Mouse (Mus musculus) heart, embryonic 10.5 days (tissue): ENCODE data around the gene Cnn1. TPM values are rescaled to one million over a fixed set of nuclear protein-coding genes. Genes with fewer than 3 reads are reported as not detected.

Experiments
- DNase-seq: peaks from one replicate; pipeline ENCODE4 v3.0.0-alpha.2; 2017; ENCODE audit warnings: low spot score
- H3K27ac ChIP-seq: fragments of 300-500 bp; sonication (generic); 2 replicates; pipeline ENCODE4 v1.5.1; 2016; ENCODE audit warnings: mild to moderate bottlenecking
- H3K27me3 ChIP-seq: fragments of 300-500 bp; sonication (generic); 2 replicates; pipeline ENCODE4 v1.6.1; 2016; ENCODE audit warnings: mild to moderate bottlenecking; ENCODE audit not compliant: poor library complexity, insufficient read depth, severe bottlenecking
- H3K36me3 ChIP-seq: fragments of 300-500 bp; sonication (generic); 2 replicates; pipeline ENCODE4 v1.6.1; 2016; ENCODE audit warnings: mild to moderate bottlenecking, moderate library complexity
- H3K4me1 ChIP-seq: fragments of 300-500 bp; sonication (generic); 2 replicates; pipeline ENCODE4 v1.6.1; 2016; ENCODE audit warnings: mild to moderate bottlenecking
- H3K4me3 ChIP-seq: fragments of 300-500 bp; sonication (generic); 2 replicates; pipeline ENCODE4 v1.5.1; 2016; ENCODE audit warnings: mild to moderate bottlenecking, moderate library complexity
- H3K9me3 ChIP-seq: fragments of 300-500 bp; sonication (generic); 2 replicates; pipeline ENCODE4 v1.6.1; 2016; ENCODE audit warnings: mild to moderate bottlenecking, moderate library complexity
- WGBS: fragments of 180-500 bp; shearing (Covaris S2); methylation state at CpG from one replicate; pipeline ENCODE4 v1.1.7; 2016; 5-methylcytosine and 5-hydroxymethylcytosine counted together
- polyA plus RNA-seq: library from polyadenylated mRNA; unstranded; fragments of >200 nt; fragmentation: Nextera tagmentation; extraction: Ambion mirVana; gene quantifications from 2 replicates; pipeline ENCODE4 v1.2.1, GENCODE M21; 2016

Gene Cnn1
- 246 and 375 TPM in 2 replicates for polyA plus RNA-seq

- Histone ChIP-seq H3K27ac (peak within 1 kb of the TSS; percentile 88), H3K4me3 (peak within 1 kb of the TSS; percentile 50), H3K9me3 (no peaks in the 10 kb centered on the region), H3K4me1 (peaks cover 32% of the 10 kb centered on the region), H3K27me3 (peaks cover 35% of the 10 kb centered on the region), H3K36me3 (peaks cover 30% of the 10 kb centered on the region)
- DNase-seq = peak; percentile 92
- WGBS = 3% methylated on average over 14 of the region's 14 CpGs
These were observed at the start of gene Cnn1 for GRCm38 (mm10) chr9:22098993-22099696. Gene Cnn1 (plus strand): TSS chr9:22099216.

- DNase-seq = no peak
- Histone ChIP-seq H3K4me3 (no peak overlapping the region), H3K9me3 (no peaks in the 10 kb centered on the region), H3K4me1 (peaks cover 27% of the 10 kb centered on the region), H3K27ac (no peak overlapping the region), H3K27me3 (peaks cover 58% of the 10 kb centered on the region), H3K36me3 (no peaks in the 10 kb centered on the region)
- 63% methylated on average over 11 of the region's 11 CpGs for WGBS
These were observed 49.7 kb upstream of the Cnn1 start for GRCm38 (mm10) chr9:22049315-22049714.

- no peak for DNase-seq
- Histone ChIP-seq H3K36me3 (no peaks in the 10 kb centered on the region), H3K9me3 (no peaks in the 10 kb centered on the region), H3K4me1 (peaks cover 32% of the 10 kb centered on the region), H3K4me3 (0 out of 2 replicates have a peak overlapping the region, but pooled peaks have one; percentile 58), H3K27ac (no peak overlapping the region), H3K27me3 (peaks cover 63% of the 10 kb centered on the region)
- 48% methylated on average over 4 of the region's 4 CpGs for WGBS
These were observed 49.2 kb upstream of the Cnn1 start for GRCm38 (mm10) chr9:22049721-22050270.

GRCm38 (mm10) chr9:22050351-22050889 is 48.6 kb upstream of the Cnn1 start:
- Histone ChIP-seq H3K9me3 (no peaks in the 10 kb centered on the region), H3K4me1 (peaks cover 33% of the 10 kb centered on the region), H3K27ac (peak overlapping the region; percentile 64), H3K36me3 (no peaks in the 10 kb centered on the region), H3K27me3 (peaks cover 70% of the 10 kb centered on the region), H3K4me3 (peak overlapping the region; percentile 58)
- peak; percentile 93 for DNase-seq
- WGBS = 2% methylated on average over 43 of the region's 43 CpGs

- H3K27me3 ChIP-seq = peaks cover 79% of the 10 kb centered on the region
- WGBS = 1% methylated on average over 67 of the region's 67 CpGs
- H3K4me3 ChIP-seq = peak overlapping the region; percentile 58
- no peaks in the 10 kb centered on the region for H3K9me3 ChIP-seq
- peaks cover 36% of the 10 kb centered on the region for H3K4me1 ChIP-seq
- no peaks in the 10 kb centered on the region for H3K36me3 ChIP-seq
- DNase-seq = no peak
- H3K27ac ChIP-seq = peak overlapping the region; percentile 64; the same call in 1 of the 2 replicates
These were observed 47.7 kb upstream of the Cnn1 start for GRCm38 (mm10) chr9:22051161-22051957.

GRCm38 (mm10) chr9:22051958-22052254 is 47.1 kb upstream of the Cnn1 start, which contains the start of gene Elavl3:
Gene Elavl3 (minus strand): TSS chr9:22052023.
- peak within 1 kb of the TSS; percentile 58 for H3K4me3 ChIP-seq
- no peak for DNase-seq

GRCm38 (mm10) chr9:22053657-22054056 is 45.4 kb upstream of the Cnn1 start:
- peaks cover 19% of the 10 kb centered on the region for H3K36me3 ChIP-seq
- peaks cover 80% of the 10 kb centered on the region for H3K27me3 ChIP-seq
- H3K9me3 ChIP-seq = no peaks in the 10 kb centered on the region
- DNase-seq = no peak
- H3K4me1 ChIP-seq = peaks cover 36% of the 10 kb centered on the region
- H3K4me3 ChIP-seq = no peak overlapping the region
- no peak overlapping the region for H3K27ac ChIP-seq
- WGBS = 21% methylated on average over 6 of the region's 7 CpGs

More at GRCm38 (mm10) chr9:22051958-22052254, 47.1 kb upstream of the Cnn1 start, which contains the start of gene Elavl3:
- Histone ChIP-seq H3K36me3 (peaks cover 2% of the 10 kb centered on the region), H3K27ac (peak within 1 kb of the TSS; percentile 64; the same call in 1 of the 2 replicates), H3K27me3 (peaks cover 83% of the 10 kb centered on the region), H3K4me1 (peaks cover 36% of the 10 kb centered on the region), H3K9me3 (no peaks in the 10 kb centered on the region)
- WGBS = under 1% methylated on average over 28 of the region's 28 CpGs

GRCm38 (mm10) chr9:22054411-22055076 is 44.5 kb upstream of the Cnn1 start:
- H3K36me3 ChIP-seq = peaks cover 27% of the 10 kb centered on the region
- H3K4me3 ChIP-seq = peak overlapping the region; percentile 27
- peak; percentile 89 for DNase-seq
- H3K9me3 ChIP-seq = no peaks in the 10 kb centered on the region
- H3K4me1 ChIP-seq = peaks cover 35% of the 10 kb centered on the region
- H3K27me3 ChIP-seq = peaks cover 71% of the 10 kb centered on the region
- H3K27ac ChIP-seq = no peak overlapping the region
- WGBS = 2% methylated on average over 32 of the region's 32 CpGs

- Histone ChIP-seq H3K27ac (no peak overlapping the region), H3K9me3 (no peaks in the 10 kb centered on the region), H3K4me1 (peaks cover 23% of the 10 kb centered on the region), H3K4me3 (no peak overlapping the region), H3K36me3 (peaks cover 34% of the 10 kb centered on the region), H3K27me3 (peaks cover 59% of the 10 kb centered on the region)
- 32% methylated on average over 29 of the region's 29 CpGs for WGBS
- no peak for DNase-seq
These were observed 43.3 kb upstream of the Cnn1 start for GRCm38 (mm10) chr9:22055713-22056112.

GRCm38 (mm10) chr9:22056303-22056910 is 42.6 kb upstream of the Cnn1 start:
- H3K27me3 ChIP-seq = peaks cover 52% of the 10 kb centered on the region
- 72% methylated on average over 9 of the region's 9 CpGs for WGBS
- peaks cover 40% of the 10 kb centered on the region for H3K36me3 ChIP-seq
- no peak for DNase-seq
- H3K4me1 ChIP-seq = peaks cover 16% of the 10 kb centered on the region
- no peaks in the 10 kb centered on the region for H3K9me3 ChIP-seq
- no peak overlapping the region for H3K27ac ChIP-seq
- no peak overlapping the region for H3K4me3 ChIP-seq

GRCm38 (mm10) chr9:22057031-22057517 is 41.9 kb upstream of the Cnn1 start:
- H3K36me3 ChIP-seq = peaks cover 43% of the 10 kb centered on the region
- no peak overlapping the region for H3K27ac ChIP-seq
- peaks cover 45% of the 10 kb centered on the region for H3K27me3 ChIP-seq
- peaks cover 10% of the 10 kb centered on the region for H3K4me1 ChIP-seq
- 85% methylated on average over 9 of the region's 9 CpGs for WGBS
- no peaks in the 10 kb centered on the region for H3K9me3 ChIP-seq
- no peak for DNase-seq
- no peak overlapping the region for H3K4me3 ChIP-seq

- Histone ChIP-seq H3K4me1 (peaks cover 10% of the 10 kb centered on the region), H3K27me3 (peaks cover 36% of the 10 kb centered on the region), H3K9me3 (no peaks in the 10 kb centered on the region), H3K4me3 (no peak overlapping the region), H3K36me3 (peaks cover 52% of the 10 kb centered on the region), H3K27ac (no peak overlapping the region)
- DNase-seq = no peak
- WGBS = 83% methylated on average over 9 of the region's 9 CpGs
These were observed 41.0 kb upstream of the Cnn1 start for GRCm38 (mm10) chr9:22058011-22058424.
